Mouse (Mus musculus): Measurements from ENCODE around the gene Stk10. TPM values are rescaled to one million over a fixed set of nuclear protein-coding genes. Genes with fewer than 3 reads are reported as not detected.

Gene Stk10
- total RNA-seq, 2 experiments from 2014 or later, result 11.8 to 12.7 TPM

DNA sequence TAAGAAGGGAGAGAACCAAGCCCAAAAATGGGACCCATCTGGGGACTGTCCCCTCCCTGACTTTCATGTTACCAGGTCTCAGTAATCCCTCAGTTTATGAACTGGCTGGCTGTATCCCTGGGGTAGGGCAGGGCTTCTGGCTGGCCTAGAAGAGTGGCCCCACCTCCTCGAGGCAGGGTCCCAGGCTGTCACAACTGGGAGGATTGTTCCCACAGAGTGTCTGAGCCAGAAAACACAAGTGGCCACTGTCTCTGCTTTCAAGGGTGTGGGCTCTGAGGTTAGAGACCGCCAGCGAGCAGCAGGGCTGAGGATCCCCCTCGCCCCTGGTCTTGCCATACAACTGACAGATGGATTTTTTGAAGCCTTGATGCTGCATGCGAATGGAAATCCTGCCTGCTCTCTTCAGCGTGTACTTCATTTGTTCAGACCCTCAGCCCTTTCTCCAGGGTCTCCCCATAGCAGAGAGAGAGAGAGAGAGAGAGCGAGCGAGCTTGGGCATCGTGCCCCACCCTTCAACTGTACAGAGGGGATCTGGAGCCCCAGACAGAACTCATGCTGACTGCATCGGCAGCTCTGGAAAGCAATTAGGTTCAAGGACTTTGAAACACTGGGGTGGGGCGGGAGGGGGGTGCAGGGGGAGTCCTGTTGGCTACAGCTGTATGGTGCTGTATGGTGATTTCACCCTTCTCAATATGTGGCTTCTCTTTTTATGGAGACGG is 18.6 kb downstream of the Stk10 start:
- DNase-seq, result peak; percentile 37

DNA sequence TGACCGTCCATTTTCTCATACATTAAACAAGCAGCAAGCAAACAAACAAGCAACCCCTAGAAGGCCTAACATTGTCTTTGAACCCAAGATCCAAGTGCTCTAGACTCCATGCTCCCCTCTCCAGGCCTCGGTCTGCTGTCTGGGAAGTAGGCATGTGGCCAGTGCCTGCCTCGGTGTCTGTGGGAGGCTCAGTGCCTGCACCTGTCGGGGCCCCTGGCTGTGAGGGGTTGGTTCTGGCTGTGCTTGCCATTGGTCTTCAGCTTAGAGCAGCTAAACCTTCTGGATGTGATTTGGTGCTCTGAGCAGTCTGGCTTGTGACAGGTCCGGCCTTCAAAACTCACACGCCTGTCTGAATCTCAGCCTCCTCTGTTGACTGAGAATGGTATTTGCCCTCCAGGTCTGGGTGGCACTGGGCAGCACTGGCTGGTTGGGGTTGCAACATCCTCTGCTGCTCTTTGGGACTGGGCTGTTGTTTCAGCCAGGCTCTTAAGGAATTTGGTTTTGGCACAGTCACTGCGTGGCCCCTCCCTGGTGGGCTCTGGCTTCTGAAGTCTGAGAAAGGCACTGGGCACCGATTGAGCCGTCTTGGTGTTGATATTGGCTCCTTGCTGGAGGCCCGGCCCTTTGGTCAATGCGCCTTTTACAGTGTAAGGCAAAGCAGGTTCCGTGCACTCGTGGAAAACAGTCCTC is 19.4 kb downstream of the Stk10 start:
- peak; percentile 31 for DNase-seq

DNA sequence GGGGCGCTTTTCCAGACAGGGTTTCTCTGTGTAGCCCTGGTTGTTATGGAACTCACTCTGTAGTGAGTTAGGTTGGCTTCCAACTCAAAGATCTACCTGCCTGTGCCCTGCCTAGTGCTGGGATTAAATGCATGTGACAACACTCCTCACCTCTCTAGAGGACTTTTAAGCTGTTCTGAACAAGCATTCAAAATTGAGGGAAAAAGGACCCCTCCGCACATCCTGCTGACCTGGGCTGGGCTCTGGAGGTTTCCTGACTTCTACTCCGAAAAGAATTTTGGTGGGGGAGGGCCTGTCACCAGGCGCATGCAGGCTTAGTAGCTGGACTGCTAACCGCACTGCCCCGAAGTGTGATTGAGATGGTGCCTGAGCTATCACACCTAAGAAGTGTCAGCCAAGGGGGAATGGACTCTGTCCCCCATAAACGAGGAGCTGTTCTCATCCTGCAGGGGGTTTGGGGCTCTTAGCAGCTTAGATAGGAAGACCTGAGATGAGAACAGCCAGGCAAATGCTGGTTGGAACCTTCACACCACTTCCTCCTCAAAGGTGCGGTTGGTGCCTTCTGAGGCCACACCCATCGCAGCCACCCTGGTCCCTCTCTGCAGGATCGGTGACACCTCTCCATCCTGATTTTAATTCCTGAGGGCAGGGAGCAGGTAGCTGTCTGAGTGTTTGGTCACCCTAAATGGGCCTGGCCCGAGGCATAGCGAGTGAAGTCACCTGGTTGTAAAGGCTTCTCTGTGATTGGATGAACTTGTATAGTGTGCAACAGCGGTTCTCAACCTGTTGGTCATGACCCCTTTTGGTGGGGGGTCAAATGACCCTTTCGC is 20.4 kb downstream of the Stk10 start:
- DNase-seq, result no peak

DNA sequence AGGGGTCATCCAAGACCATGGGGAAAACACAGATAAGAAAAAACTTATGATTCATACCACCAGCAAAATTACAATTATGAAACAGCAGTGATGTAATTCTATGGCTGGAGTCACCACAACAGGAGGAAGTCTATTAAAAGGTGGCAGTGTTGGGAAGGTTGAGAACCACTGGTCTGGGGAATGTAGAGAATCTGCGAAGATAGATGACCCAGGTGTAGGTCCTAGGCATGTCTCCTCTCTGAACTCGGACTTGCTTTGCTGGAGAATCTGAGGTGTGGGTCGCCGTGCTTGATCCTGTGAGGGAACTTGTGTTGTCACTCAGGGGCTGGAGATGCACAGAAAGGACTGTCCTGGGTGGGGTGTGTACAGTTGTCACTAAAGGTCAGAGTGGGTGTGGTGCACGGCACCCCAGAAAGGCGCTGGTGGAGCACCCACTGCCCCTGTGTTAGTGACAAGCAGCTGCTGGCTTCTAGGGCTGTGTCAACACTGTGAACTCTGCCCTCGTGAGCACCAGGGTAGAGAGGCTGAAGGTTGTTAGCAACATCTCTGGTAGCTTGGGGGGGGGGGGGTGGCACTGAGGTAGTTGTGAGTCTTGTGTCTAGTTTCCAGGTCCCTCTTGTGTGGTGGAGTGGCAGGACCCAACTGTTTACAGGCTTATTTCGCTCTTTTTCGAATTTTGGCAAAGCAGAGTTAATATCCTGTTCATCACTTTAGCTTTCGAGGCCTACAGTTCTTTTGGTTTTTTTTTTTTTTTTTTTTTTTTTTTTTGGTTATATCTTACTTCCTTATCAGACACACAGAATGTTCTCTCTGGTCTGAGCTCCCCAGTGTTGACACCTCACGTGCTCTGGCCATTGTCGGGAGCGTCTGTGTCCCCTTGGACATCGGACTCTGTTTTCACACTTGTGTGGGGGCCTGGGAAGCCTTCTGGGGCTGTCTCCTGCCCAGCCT is 21.3 kb downstream of the Stk10 start:
- no peak for DNase-seq

DNA sequence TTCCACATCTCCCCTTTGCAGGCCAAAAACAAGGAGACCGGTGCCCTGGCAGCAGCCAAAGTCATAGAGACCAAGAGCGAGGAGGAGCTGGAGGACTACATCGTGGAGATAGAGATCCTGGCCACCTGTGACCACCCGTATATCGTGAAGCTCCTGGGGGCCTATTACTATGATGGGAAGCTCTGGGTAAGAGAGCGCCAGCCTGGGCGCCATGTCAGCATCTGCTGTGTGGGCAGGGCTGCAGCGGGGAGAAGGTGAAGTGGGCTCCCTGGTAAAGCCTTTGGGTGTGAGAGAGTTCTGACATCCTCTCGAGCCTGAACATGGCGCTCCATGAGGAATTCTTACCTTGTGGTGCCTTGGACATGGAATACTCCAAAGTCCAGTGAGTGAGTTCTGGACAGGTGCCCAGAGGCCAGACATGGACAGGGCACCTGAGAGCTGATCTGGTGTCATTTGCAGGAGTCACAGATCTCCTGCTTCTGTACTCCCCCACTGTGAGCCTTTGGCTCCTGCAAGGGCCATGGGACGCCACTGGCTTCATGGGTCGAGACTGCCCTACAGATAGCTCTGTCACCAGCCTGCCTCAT is 22.1 kb downstream of the Stk10 start:
- DNase-seq, result no peak

DNA sequence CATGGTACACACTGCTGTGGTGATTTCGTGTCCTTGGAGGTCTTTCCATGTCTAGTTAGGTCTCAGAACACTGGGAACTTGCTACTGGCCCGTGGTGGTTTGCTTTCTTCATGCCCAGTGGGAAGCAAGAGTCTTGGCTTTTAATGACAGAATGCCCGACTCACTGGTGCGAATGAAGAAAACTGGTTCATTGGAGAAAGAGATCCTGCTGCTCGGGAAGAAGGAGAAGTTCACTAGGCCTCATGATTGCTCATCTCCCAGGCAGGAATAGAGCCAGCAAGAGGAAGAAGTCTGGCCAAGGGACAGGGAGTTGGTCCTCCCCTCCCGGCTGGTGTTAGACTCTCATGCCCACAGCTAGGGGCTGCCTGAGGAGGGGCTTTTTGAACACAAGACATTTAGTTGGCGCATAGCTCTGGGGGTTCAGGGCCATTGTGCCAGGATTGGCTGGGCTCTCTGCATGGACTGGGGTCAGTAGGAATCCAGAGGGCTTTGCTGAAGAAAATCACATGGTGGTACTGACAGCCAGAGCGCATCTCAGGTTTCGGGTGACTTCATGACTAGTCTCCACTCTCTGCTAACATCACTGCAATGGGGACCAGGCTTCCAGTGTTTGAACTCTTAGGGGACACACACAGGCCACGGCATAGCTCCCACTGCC is 23.4 kb downstream of the Stk10 start:
- no peak for DNase-seq

DNA sequence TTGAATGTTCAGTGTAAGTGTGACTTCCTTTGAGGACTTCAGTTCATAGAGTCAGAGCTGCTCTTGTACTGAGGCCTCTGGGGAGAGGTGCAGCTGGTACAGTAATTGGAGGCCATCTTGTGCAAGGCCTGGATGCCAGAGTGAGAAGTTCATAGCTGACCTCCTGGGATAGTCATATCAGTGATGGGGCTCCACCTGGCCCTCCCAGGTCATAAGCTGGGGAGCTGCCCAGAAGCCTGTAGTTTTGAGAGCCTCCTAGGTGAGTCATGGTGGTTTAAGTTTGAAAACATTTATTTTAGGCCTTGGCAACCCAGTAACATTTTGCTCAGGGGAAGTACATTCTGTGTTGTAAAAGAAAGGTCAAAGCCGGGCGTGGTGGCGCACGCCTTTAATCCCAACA is 24.9 kb downstream of the Stk10 start:
- DNase-seq, result no peak

DNA sequence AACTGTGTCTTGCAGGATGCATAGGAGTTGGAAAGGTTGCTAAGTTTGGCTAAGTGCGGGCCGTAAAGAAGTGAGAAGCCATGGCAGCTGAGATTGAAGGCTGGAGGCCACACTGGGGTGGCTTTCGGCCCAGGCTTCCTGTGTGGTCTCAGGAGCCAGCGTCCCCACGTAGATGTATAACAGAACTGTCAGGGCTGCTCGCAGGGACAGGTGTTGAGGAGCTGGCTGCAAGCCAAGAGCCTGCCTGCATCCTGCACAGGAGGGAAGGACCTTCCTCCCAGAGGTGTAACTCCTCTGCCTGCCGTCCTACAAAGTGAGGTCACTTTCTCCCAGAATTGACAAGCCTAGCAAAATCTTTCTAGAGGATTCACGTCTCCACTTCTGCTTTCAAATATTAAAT is 25.6 kb downstream of the Stk10 start:
- DNase-seq, result peak; percentile 42

DNA sequence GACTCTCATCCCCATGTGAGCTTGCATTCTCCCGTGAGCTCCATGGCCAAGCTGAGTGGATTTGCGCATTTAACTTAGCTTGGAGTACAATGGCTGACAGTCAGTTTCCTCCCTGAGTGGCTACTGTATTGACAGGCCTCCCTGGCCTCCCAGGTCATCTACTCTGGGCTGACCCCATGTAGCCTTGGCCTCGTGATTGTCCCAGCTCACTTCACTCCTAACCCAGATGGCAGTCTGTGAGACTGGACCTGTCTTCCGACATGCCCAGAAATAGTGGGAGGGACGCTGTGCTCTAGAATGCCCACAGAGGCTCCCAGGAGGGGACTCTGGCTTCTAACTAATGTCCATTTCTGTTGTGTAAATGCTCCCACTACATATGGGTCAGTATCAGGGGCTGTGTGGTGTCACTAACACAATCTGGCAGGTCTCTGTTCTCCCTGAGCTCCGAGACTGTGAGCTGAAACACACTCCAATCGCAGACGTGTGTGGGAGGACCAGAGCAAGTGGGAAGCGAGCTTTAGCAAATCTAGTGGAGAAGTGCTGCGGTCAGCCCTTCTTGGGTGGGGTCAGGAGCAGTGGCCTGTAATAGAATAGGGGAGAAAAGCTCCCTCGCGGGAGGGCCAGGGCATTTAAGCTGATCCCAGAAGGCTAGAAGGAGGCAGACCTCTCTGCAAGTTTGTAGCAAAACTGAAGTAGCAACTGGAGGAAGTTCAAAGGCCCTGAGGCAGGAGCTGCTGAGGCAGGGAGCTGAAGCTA is 27.1 kb downstream of the Stk10 start:
- DNase-seq, result no peak

DNA sequence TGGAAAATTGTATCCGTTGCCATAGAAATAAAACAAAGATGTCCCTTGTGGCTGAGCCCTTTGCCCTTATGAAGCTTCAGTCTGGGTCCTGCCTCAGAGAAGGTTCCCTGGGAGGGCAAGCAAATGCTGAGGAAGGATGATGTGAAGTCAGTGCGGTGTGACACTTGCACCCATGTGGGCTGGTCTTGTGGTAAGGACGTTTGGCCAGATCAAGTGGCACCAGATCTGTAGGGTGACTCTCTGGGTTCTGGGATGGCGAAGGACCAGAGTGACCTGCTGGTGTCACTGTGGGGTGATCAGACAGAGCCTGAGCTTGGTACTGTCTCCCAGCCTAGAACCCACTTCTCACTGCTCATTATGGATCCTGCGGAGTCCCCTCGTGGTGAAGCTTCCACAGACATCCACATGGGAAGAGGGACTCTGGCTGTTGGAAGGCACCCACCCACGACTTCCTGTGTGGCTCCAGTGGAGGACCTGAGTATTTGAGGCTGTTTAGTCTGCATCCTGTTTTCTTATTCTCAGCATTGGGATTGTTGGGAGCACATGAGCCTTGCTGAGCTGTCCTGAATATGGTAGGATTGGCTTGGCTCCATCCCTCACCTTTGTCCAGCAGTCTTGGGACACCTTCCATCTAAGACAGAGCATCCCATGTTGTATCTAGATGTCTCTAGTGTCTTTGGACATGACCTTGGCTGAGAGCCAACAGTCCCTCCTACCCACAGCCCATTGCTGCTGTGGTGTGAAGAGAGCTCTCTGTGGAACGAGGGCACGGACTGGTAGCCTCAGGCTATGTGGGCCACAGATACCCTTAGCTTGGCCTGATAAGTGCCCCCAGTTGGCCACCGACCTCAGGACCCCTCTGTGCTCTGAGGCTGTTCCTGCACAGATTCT is 28.6 kb downstream of the Stk10 start:
- no peak for DNase-seq

DNA sequence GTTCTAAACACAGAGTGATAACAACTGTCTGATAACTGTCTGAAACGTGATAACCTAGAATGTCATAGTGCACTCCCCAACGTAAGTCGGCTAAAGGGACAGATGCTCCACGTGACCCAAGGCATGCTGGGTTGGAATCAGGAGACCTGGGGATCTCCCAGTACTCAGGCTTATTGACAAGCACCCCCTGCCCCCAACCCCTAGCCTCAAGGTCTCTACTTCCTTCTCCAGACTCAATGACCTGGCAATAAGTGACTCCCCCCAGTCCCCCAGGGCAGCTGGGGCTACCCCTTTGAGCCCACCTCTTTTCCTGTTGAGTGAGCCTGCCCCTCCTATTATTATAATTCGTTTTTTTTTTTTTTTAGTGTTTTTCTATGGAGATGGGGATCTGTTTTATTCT is 29.6 kb downstream of the Stk10 start:
- no peak for DNase-seq

DNA sequence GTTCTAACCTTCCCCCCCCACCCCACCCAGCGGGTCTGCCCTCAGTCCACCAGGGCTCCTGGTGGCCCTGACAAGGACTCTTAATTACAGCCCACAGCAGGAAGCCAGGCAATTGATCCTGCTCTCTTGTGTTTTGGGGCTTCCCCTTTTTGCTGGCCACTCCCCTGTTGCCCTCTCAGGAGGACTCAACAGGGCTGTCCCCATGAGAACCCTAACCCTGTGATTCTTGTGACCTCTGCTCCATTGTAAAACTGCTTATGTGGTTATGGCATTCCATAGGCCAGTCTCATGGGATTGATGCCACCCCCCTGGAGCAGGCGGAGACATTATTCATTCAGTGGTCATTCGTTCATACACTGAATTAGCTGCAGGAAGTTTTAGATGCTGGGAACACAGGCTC is 30.6 kb downstream of the Stk10 start:
- DNase-seq, result no peak

DNA sequence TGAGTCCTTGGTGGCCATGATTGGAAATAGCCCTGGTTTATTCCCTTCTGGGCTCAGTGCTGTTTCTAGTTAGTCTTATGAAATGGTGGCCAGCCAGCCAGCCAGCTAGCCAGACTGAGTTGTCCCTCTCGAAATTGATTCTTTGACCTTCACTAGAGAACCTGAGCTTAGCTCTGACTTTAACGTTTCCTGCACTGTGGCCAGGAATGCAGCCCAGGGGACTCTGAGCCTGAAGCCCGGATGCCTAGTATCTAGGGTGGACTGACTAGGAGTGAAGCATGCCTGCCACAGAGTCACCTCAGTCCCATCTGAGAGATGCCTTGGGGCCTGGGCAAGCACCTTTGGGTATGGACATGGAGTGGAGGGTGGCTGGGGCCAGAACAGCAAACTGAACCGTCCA is 31.5 kb downstream of the Stk10 start:
- no peak for DNase-seq

DNA sequence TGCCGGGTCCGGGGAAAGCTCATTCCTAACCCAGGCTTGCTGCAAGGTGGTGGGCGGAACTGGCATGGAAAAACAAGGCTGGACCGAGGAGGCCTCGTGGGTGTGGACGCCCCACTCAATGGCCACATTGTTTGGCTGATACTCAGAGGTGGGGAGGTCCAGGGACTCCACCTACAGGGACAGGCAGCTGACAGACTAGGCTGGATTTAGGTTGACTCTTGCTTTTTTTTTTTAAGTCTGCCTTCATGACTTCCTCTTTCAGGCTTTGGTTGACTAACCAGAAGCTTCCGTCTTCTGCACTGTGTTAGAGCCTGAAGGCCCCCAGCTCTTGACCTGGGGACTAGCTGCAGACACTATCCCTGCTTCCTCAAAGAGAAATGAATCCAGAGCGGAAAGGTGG is 32.0 kb downstream of the Stk10 start:
- peak; percentile 43 for DNase-seq

DNA sequence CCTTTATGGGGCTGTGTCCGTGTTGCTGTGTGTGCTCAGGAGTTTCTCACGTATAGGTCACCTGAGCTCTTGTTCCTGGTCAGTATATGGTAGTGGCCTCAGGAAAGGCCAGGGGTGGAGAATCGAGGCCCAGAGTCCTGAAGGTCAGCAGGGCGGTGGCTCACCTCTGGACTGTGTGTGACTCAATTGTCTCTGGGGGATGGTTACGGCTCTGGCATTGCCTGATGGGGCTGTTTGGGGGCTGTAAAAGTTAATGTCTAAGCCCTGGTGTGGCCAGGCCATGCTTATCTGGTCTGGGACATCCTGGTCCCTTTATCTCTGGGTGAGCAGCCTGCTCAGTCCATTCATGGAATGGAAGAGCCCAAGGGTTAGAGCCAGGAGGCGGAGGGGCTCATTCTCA is 33.1 kb downstream of the Stk10 start:
- no peak for DNase-seq

DNA sequence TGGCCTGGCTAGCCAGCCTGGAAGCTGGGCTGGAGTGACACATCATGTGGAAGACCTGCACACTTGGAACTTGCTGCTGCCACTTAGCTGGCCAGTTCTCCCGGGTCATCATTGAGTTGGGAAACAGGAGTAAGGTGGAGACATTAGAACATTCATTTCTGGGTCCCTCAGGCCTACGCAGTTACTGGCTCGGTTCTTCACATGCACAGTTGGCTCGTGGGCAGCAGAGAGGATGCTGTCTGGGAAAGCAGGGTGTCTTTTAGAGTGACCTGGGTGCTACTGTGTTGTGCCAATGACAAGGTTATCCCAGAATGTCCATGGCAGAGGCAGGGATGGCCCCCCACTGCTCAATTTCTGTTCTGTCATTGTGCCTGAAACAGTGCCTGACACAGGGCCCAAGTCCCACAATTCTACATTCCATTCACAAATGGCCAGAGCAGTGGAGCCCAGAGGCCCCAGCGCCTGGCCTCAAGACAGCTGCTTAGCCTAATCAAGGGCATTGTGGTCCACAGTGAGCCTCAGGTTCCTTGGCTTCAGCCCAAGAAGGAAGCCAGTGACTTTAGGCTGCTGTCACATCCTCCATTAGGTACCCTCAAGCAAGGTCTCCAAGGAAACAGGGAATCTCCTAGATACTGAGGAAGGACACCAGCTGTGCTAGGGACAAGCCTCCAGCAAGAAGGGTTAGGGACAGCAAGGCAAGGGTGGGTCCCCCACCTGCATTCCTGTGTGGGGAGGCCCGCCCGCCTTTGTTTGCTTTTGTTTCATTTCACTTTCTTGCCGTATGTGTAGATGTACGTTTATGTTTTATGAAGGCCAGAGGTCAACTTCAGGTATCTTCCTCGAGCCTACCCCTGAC is 34.1 kb downstream of the Stk10 start:
- DNase-seq, result no peak

DNA sequence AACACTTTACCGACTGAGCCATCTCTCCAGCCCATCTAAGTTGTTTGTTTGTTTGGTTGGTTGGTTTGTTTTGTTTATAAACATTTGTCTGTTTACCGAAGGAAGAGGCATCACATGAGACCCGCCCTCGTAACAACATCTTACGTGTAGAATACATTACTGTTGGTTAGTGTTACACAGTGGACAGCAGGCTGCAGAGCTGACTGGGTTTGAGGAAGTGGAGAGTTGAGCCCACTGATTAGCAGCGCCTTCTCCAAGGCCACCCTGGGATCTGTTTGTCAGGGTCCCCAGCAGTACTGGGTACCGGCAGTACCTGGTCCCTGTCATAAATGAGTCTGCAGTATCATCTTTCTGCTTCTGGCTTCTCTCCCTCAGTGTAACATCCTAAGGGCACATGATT is 35.0 kb downstream of the Stk10 start:
- no peak for DNase-seq

DNA sequence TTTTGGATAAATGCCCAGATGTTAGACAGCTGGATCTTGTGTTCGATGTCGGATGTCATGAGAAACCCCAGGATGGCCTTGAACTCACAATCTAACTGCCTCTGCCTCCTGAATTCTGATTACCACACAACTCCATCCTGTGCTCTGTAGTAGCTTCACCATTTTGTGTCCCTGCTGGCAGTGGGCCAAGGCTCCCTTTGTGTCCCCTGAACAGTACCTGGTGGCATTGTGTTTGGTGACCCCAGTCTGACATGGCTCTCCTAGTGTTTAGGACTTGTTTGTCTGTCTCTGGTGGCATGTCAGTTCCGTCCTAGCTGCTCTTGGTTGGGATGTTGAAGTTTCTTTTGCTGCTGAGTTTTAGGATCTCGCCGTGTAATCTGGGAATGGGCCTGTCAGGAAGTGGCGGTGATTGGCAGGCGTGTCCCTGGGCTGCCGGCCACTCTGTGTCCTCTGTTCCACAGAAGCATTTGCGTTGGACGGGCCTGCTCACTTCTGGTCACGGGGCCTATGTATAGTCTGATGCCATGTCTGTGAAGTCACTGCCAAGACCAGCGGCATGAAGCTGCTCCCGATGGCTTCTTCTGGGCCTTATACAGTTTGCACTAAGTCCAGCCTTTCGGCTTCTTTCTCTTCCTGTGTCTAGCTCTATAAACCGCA is 35.7 kb downstream of the Stk10 start:
- DNase-seq, result peak; percentile 37
